Mouse (Mus musculus) spleen, adult 2 months (tissue): Measurements from ENCODE around the gene Map3k19. TPM values are rescaled to one million over a fixed set of nuclear protein-coding genes. Genes with fewer than 3 reads are reported as not detected.

Source experiments
- DNase-seq, 2 experiments: peaks; one replicate each; pipeline versions ENCODE4 v3.0.0 to v3.0.0-alpha.2; 2012 to 2021; ENCODE audit warnings: low spot score in 2 of 2, low read depth in 1 of 2
- H3K27ac ChIP-seq: fragments of 200-500 bp; 2 replicates; pipeline ENCODE4 v1.5.1; 2012; ENCODE audit warnings: low read length, inconsistent platforms; ENCODE audit not compliant: insufficient read depth
- H3K27me3 ChIP-seq: fragments of 200-500 bp; 2 replicates; pipeline ENCODE4 v1.6.1; 2012; ENCODE audit warnings: mild to moderate bottlenecking, moderate library complexity, low read length, inconsistent platforms; ENCODE audit not compliant: control insufficient read depth, insufficient read depth
- H3K36me3 ChIP-seq: fragments of 200-500 bp; 2 replicates; pipeline ENCODE4 v1.6.1; 2012; ENCODE audit warnings: mild to moderate bottlenecking, low read length, inconsistent platforms; ENCODE audit not compliant: control insufficient read depth, insufficient read depth
- H3K4me1 ChIP-seq: fragments of 200-500 bp; 2 replicates; pipeline ENCODE4 v1.6.1; 2011; ENCODE audit warnings: inconsistent platforms; ENCODE audit not compliant: control insufficient read depth, insufficient read depth, insufficient read length
- H3K4me3 ChIP-seq: fragments of 200-500 bp; 2 replicates; pipeline ENCODE4 v1.5.1; 2011; ENCODE audit warnings: mild to moderate bottlenecking, inconsistent platforms; ENCODE audit not compliant: insufficient read depth, insufficient read length; ENCODE audit errors: extremely low read depth
- CTCF ChIP-seq: fragments of 200-500 bp; IDR thresholded peaks from 2 replicates; pipeline ENCODE4 v1.5.1; 2011; ENCODE audit warnings: mild to moderate bottlenecking, inconsistent platforms; ENCODE audit not compliant: insufficient read depth, insufficient read length, insufficient replicate concordance; ENCODE audit errors: extremely low read depth
- POLR2A ChIP-seq: fragments of 200-500 bp; IDR thresholded peaks from 2 replicates; pipeline ENCODE4 v1.6.1; 2011; ENCODE audit warnings: low read depth, low read length, inconsistent platforms
- WGBS: fragments of 180-500 bp; shearing (Covaris S2); methylation state at CpG from one replicate; pipeline ENCODE4 v1.1.7; 2018; 5-methylcytosine and 5-hydroxymethylcytosine counted together
- polyA plus RNA-seq: library from polyadenylated mRNA; depleted of rRNA; stranded (reverse); fragments of >200 nt; gene quantifications from 2 replicates; pipeline ENCODE4 v1.2.3, GENCODE M21; 2012

The Map3k19 gene
- polyA plus RNA-seq, 1 experiment = 2.1 TPM

- 34% methylated on average over 2 of the region's 2 CpGs for WGBS
- no peak for TF ChIP-seq CTCF
- no peak for TF ChIP-seq POLR2A
- DNase-seq = no peak
- no peaks in the 10 kb centered on the region for H3K27me3 ChIP-seq
- no peaks in the 10 kb centered on the region for H3K36me3 ChIP-seq
- peaks cover 15% of the 10 kb centered on the region for H3K4me1 ChIP-seq
- no peak overlapping the region for H3K4me3 ChIP-seq
- peak overlapping the region; percentile 63; the same call in 1 of the 2 replicates for H3K27ac ChIP-seq
Observed at GRCm38 (mm10) chr1:127780849-127781248, 74.0 kb downstream of the Map3k19 start.

GRCm38 (mm10) chr1:127780142-127780541 is 74.7 kb downstream of the Map3k19 start:
- TF ChIP-seq POLR2A = no peak
- H3K36me3 ChIP-seq = no peaks in the 10 kb centered on the region
- H3K4me3 ChIP-seq = no peak overlapping the region
- no peak for DNase-seq
- H3K4me1 ChIP-seq = peaks cover 15% of the 10 kb centered on the region
- 64% methylated on average over 3 of the region's 3 CpGs for WGBS
- H3K27me3 ChIP-seq = no peaks in the 10 kb centered on the region
- H3K27ac ChIP-seq = no peak overlapping the region

- no peak for DNase-seq
- Histone ChIP-seq H3K27me3 (no peaks in the 10 kb centered on the region), H3K27ac (no peak overlapping the region), H3K4me1 (peaks cover 15% of the 10 kb centered on the region), H3K4me3 (no peak overlapping the region), H3K36me3 (no peaks in the 10 kb centered on the region)
- TF ChIP-seq CTCF = no peak
- no peak for TF ChIP-seq POLR2A
- WGBS = 90% methylated on average over 3 of the region's 3 CpGs
Observed at GRCm38 (mm10) chr1:127778611-127779010, 76.2 kb downstream of the Map3k19 start.

- no peak for DNase-seq
- TF ChIP-seq CTCF = no peak
- TF ChIP-seq POLR2A = no peak
- Histone ChIP-seq H3K36me3 (no peaks in the 10 kb centered on the region), H3K27me3 (no peaks in the 10 kb centered on the region), H3K4me1 (peaks cover 10% of the 10 kb centered on the region), H3K4me3 (no peak overlapping the region; the same call in 1 of the 2 replicates), H3K27ac (no peak overlapping the region)
- WGBS = 63% methylated on average over 6 of the region's 6 CpGs
Observed at GRCm38 (mm10) chr1:127776246-127776645, 78.6 kb downstream of the Map3k19 start.

GRCm38 (mm10) chr1:127775206-127775720 is 79.6 kb downstream of the Map3k19 start:
- Histone ChIP-seq H3K4me3 (peak overlapping the region; percentile 94), H3K27ac (no peak overlapping the region), H3K27me3 (no peaks in the 10 kb centered on the region), H3K36me3 (no peaks in the 10 kb centered on the region), H3K4me1 (peaks cover 7% of the 10 kb centered on the region)
- DNase-seq = no peak
- TF ChIP-seq CTCF (no peak), POLR2A (no peak)
- WGBS = 16% methylated on average over 10 of the region's 10 CpGs

DNA sequence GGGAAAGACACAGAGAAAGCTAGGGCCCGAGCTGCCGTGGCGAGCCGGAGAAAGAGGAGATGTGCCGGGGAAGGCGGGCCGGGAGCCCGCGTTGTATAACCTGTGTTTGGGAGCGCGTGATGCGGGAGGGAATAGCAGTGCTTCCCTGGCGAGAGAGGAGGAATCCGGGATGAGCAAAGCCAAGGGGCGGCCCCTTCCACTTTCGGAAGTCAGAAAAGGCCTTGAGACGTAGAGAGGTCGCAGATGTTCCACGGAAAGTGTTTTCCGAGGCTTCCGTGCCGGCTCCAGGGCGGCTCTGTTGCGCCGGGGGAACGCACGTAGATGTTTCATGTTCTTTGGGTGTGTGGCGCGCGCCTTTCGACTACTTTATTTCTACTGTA is 80.3 kb downstream of the Map3k19 start:
- H3K36me3 ChIP-seq = no peaks in the 10 kb centered on the region
- no peak for TF ChIP-seq POLR2A
- DNase-seq = no peak
- H3K27ac ChIP-seq = peak overlapping the region; percentile 95
- H3K4me1 ChIP-seq = peaks cover 2% of the 10 kb centered on the region
- H3K27me3 ChIP-seq = no peaks in the 10 kb centered on the region
- under 1% methylated on average over 31 of the region's 31 CpGs for WGBS
- peak overlapping the region; percentile 94 for H3K4me3 ChIP-seq

DNA sequence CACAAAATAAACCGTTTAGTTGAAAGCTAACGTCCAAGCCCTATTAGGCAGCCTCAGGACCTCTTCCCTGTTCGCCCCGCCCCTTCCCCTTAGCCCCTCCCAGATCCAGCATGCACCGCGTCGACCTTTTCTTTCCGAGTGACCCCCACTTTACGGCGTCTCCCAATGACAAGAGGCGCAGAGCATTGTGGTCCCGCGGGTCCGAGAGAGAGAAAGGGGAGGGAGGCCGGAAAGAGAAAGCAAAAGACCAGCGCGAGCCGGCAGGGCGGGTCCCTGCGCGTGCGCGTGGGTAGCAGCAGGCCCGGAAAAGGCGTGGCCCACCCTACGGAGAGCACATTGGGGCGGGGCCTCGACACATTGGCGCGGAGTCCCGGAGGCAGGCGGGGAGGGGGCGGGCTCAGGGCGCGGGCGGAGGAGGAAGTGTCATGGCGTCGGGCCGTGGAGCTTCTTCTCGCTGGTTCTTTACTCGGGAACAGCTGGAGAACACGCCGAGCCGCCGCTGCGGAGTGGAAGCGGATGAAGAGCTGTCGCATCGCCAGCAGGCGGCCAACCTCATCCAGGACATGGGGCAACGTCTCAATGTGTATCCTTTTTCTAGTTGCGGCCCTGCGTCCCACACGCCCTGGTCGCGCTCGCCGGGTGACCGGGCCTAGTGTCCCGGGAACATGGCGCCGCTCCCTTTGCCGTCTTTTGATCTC is 80.9 kb downstream of the Map3k19 start, which contains the start of gene Ccnt2:
Gene Ccnt2, plus strand, starts transcription at position 362 of the 698 bp plus-strand sequence.
- under 1% methylated on average over 63 of the region's 63 CpGs for WGBS
- peaks cover 2% of the 10 kb centered on the region for H3K4me1 ChIP-seq
- peak; percentile 99 for DNase-seq
- no peaks in the 10 kb centered on the region for H3K36me3 ChIP-seq
- H3K4me3 ChIP-seq = peak within 1 kb of the TSS; percentile 94
- peak within 1 kb of the TSS; percentile 95 for H3K27ac ChIP-seq
- H3K27me3 ChIP-seq = no peaks in the 10 kb centered on the region
- TF ChIP-seq POLR2A (peak; percentile 75), CTCF (no peak)
